Mouse (Mus musculus) forebrain, embryonic 14.5 days (tissue): ENCODE data around the gene Fbll1. TPM values are rescaled to one million over a fixed set of nuclear protein-coding genes. Genes with fewer than 3 reads are reported as not detected.
"Not testable (repeated sequence)": the region's sequence is repeated elsewhere in the genome, so short reads cannot be mapped to it uniquely, and the experiment has no call there.

Experiments used
- ATAC-seq: fragments of 200-750 bp; cut with Nextera tagmentation; 2 replicates; pipeline ENCODE4 v1.8.0; 2017; ENCODE audit warnings: mild to moderate bottlenecking, moderate library complexity
- DNase-seq: peaks from one replicate; pipeline ENCODE4 v3.0.0-alpha.2; 2015; ENCODE audit warnings: low spot score
- H3K27ac ChIP-seq: fragments of 300-500 bp; sonication (generic); 2 replicates; pipeline ENCODE4 v1.5.1; 2014; ENCODE audit warnings: low read depth, mild to moderate bottlenecking, control low read depth, low read length, moderate library complexity
- H3K27me3 ChIP-seq: fragments of 300-500 bp; sonication (generic); replicated peaks from 2 replicates; pipeline ENCODE4 v1.6.1; 2014; ENCODE audit warnings: low read length, control low read depth, mixed read lengths; ENCODE audit not compliant: control insufficient read depth, insufficient read depth
- H3K36me3 ChIP-seq: fragments of 300-500 bp; sonication (generic); 2 replicates; pipeline ENCODE4 v1.6.1; 2014; ENCODE audit warnings: low read length, control low read depth; ENCODE audit not compliant: control insufficient read depth, insufficient read depth
- H3K4me1 ChIP-seq: fragments of 300-500 bp; sonication (generic); 2 replicates; pipeline ENCODE4 v1.6.1; 2014; ENCODE audit warnings: antibody characterized with exemption, low read length, control low read depth; ENCODE audit not compliant: control insufficient read depth, insufficient read depth
- H3K4me2 ChIP-seq: fragments of 300-500 bp; sonication (generic); 2 replicates; pipeline ENCODE4 v1.6.1; 2014; ENCODE audit warnings: mild to moderate bottlenecking, control low read depth, low read length
- H3K4me3 ChIP-seq: fragments of 300-500 bp; sonication (generic); 2 replicates; pipeline ENCODE4 v1.5.1; 2014; ENCODE audit warnings: low read depth, low read length, control low read depth
- H3K9ac ChIP-seq: fragments of 300-500 bp; sonication (generic); 2 replicates; pipeline ENCODE4 v1.6.1; 2014; ENCODE audit warnings: mild to moderate bottlenecking, low read length, control low read depth, moderate library complexity
- H3K9me3 ChIP-seq: fragments of 300-500 bp; sonication (generic); replicated peaks from 2 replicates; pipeline ENCODE4 v1.6.1; 2016; ENCODE audit warnings: low read length, control low read depth, mixed read lengths; ENCODE audit not compliant: control insufficient read depth
- WGBS: fragments of 180-500 bp; shearing (Covaris S2); extraction: QIAGEN DNeasy Blood & Tissue Kit; methylation state at CpG from one replicate; pipeline ENCODE4 v1.1.7; 2014; 5-methylcytosine and 5-hydroxymethylcytosine counted together
- polyA plus RNA-seq: library from polyadenylated mRNA; unstranded; fragments of >200 nt; fragmentation: Nextera tagmentation; extraction: Ambion mirVana; gene quantifications from 2 replicates; pipeline ENCODE4 v1.2.1, GENCODE M21; 2014

The Fbll1 gene
- polyA plus RNA-seq, 1 experiment from 2014 or later: 6.7 TPM

DNA sequence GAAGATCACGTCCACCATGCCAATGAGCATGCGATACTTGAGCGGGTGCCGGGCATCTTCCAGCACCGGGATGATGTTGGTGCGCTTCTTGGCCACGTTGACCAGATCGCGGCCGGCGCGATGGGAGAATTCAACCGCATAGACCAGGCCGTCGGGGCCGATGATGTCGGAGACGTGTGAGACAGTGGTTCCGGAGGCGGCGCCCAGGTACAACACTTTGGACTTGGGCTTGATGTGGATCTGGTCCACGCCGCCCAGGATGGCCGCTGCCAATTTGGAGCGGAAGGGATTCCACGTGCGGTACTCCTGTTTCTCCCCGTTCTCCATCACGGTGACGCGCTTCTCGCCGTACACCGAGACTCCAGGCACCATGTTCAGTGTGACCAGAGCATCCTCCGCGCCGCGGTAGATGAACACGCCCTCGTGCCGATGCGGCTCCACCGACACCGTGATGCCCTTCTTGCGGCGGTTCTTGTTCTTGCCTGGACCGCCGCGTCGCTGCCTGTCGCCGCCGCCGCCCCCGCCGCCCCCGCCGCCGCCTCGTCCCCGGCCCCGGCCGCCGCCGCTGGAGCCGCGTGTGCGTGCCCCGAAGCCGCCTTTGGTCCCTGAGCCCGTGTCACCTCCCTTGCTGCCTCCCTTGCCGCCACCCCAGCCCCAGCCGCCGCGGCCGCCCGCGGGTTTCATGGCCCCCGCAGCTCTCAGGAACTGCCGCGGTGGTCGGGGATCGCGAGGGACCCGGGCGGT lies 761 bp downstream of the Fbll1 start:
- WGBS: 2% methylated on average over 77 of the region's 86 CpGs
- Histone ChIP-seq H3K4me2 (peak overlapping the region; percentile 78), H3K4me3 (peak overlapping the region; percentile 68), H3K36me3 (no peaks in the 10 kb centered on the region), H3K9me3 (no peaks in the 10 kb centered on the region), H3K27me3 (peaks cover 34% of the 10 kb centered on the region), H3K4me1 (peaks cover 10% of the 10 kb centered on the region; the same call in 1 of the 2 replicates), H3K9ac (peak overlapping the region; percentile 70), H3K27ac (peak overlapping the region; percentile 79)
- DNase-seq (peak; percentile 37), ATAC-seq (peak; percentile 75)

DNA sequence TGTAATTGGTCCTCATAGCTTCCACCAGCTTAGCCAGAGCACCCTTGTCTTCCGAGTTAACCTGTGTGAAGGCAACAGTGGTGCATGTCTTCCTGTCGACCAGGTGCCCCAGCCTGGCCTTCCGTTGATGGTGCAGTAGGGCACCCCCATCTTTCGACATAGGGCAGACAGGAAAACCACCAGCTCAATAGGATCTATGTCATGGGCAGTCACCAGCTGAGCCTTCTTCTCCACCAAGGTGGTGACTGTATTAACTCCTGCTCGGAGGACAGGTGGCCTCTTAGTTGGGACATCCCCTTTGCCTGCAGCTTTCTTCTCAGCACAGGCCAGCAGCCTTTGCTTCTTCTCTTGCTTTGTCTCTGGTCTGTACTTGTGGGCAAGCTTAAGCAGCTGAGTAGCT lies 5.9 kb downstream of the Fbll1 start:
- not testable (repeated sequence) for H3K9me3 ChIP-seq, H3K9ac ChIP-seq, H3K4me3 ChIP-seq, H3K27ac ChIP-seq, ATAC-seq, H3K4me2 ChIP-seq, DNase-seq
- H3K27me3 ChIP-seq: peaks cover 22% of the 10 kb centered on the region
- peaks cover 10% of the 10 kb centered on the region; the same call in 1 of the 2 replicates for H3K4me1 ChIP-seq
- peaks cover 17% of the 10 kb centered on the region for H3K36me3 ChIP-seq
- 87% methylated on average over 5 of the region's 5 CpGs for WGBS

DNA sequence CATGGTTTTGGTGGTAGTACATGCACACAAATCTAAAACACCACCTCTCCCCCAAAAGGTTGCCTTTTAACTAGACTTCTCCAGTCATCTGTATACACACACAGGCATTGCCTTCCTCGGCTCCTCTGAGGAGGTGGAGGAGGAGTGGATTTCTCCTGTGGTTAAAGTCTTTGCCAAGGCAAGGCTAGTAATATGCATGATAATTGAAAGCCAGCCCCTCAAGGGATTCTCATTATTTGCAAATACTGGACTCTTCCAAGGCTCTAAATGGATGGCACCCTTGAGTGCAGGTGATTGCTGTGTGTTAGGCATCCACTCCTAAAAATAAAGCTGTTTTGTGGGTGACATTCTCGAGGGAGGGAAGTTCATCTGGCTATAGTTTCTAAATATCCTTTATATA lies 10.2 kb downstream of the Fbll1 start:
- Histone ChIP-seq H3K27me3 (no peaks in the 10 kb centered on the region), H3K9ac (no peak overlapping the region), H3K4me1 (no peaks in the 10 kb centered on the region), H3K27ac (no peak overlapping the region), H3K4me2 (no peak overlapping the region), H3K4me3 (no peak overlapping the region), H3K36me3 (peaks cover 47% of the 10 kb centered on the region), H3K9me3 (no peaks in the 10 kb centered on the region)
- no peak for DNase-seq
- WGBS: 58% methylated on average over 2 of the region's 2 CpGs
- no peak for ATAC-seq

DNA sequence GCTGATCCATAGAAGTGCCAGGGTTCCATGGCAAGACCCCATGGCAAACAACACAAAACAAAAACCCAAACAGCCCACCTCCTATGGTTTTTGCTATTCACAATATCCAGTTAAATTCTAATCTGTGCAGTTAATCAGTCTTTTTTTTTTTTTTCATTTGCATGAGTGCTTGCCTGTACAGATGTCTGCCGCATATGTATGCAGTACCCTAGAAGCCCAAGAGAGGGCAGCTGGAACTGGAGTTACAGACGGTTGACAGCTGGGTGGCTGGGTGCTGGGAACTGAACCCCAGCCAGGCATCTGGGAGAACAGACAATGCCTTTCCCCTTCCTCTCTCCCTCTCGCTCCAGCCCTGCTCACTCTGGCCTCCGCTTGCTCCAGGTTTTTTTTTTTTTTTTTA lies 14.1 kb downstream of the Fbll1 start:
- 94% methylated on average over 4 of the region's 4 CpGs for WGBS

DNA sequence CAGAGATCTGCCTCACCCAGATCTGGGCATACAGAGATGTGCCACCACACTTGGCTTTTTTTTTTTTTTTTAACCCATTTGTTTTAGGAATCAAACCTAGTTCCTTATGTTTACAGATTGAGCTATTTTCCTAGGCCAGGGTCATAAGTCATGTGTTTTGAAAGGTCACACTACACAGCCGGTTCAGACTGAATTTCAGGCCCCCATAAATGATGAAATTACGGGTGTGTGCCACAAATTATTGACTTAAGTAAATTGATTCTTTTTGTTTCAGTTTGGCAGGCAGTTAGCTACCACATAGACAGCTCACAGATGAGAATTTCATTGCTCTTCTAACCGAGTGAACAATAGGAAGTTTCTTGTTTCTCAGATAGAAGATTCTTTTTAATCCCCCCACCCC lies 14.7 kb downstream of the Fbll1 start:
- Histone ChIP-seq H3K36me3 (peaks cover 71% of the 10 kb centered on the region), H3K27ac (no peak overlapping the region), H3K27me3 (no peaks in the 10 kb centered on the region), H3K4me1 (no peaks in the 10 kb centered on the region), H3K9me3 (no peaks in the 10 kb centered on the region), H3K9ac (no peak overlapping the region), H3K4me3 (no peak overlapping the region), H3K4me2 (no peak overlapping the region)
- no peak for ATAC-seq
- 91% methylated on average over 3 of the region's 3 CpGs for whole genome bisulfite sequencing
- DNase-seq: no peak

More for the DNA sequence above, 14.1 kb downstream of the Fbll1 start:
- no peak overlapping the region for H3K9ac ChIP-seq
- H3K27ac ChIP-seq: no peak overlapping the region
- H3K9me3 ChIP-seq: no peaks in the 10 kb centered on the region
- no peaks in the 10 kb centered on the region for H3K4me1 ChIP-seq
- no peaks in the 10 kb centered on the region for H3K27me3 ChIP-seq
- ATAC-seq (no peak), DNase-seq (no peak)
- no peak overlapping the region for H3K4me2 ChIP-seq
- peaks cover 66% of the 10 kb centered on the region for H3K36me3 ChIP-seq
- H3K4me3 ChIP-seq: no peak overlapping the region

DNA sequence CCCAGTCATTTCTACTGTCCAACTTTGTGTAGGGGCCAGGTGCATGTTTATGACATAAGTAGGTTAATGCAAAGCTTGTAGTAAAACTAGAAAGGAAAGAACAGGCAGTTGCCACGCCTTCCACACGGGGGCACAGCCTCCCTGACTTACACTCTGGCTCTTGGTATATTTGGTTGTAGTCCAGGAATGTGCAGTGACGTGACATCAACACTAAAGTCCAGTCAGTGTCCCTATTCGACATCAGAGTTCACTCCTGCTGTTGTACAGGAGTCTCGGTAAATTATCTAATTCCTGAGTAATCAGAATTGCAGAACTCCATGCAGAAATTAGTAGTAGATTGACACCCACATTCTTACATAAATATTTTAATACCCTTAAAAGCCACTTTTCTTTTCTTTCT lies 15.6 kb downstream of the Fbll1 start:
- Histone ChIP-seq H3K4me1 (no peaks in the 10 kb centered on the region), H3K9me3 (no peaks in the 10 kb centered on the region), H3K27me3 (no peaks in the 10 kb centered on the region), H3K4me2 (no peak overlapping the region), H3K27ac (no peak overlapping the region), H3K4me3 (no peak overlapping the region), H3K36me3 (peaks cover 77% of the 10 kb centered on the region), H3K9ac (no peak overlapping the region)
- DNase-seq: no peak
- ATAC-seq: no peak
- 90% methylated on average over 5 of the region's 5 CpGs for WGBS

DNA sequence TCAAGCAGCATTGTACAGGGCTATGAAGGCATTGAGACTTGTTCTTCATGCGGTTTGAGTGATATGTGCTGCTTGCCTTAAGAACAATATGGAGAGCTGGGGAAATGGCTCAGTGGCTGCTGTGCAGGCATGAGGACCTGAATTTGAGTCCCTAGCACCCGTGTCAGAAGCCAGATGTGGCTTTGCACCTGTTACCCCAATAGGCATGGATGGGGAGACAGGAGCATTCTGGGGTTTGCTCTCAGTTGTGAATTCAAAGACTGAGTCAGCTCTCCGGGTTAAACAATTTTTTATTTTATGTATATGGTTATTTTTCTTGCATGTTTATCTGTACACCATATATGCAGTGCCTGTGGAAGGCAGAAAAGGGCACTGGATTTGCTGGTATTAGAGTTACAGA lies 16.2 kb downstream of the Fbll1 start:
- H3K4me1 ChIP-seq: no peaks in the 10 kb centered on the region
- DNase-seq: no peak
- H3K4me3 ChIP-seq: no peak overlapping the region
- no peak overlapping the region for H3K27ac ChIP-seq
- 96% methylated on average over 3 of the region's 3 CpGs for WGBS
- ATAC-seq: no peak
- no peak overlapping the region for H3K4me2 ChIP-seq
- H3K36me3 ChIP-seq: peaks cover 80% of the 10 kb centered on the region
- no peaks in the 10 kb centered on the region for H3K9me3 ChIP-seq
- H3K27me3 ChIP-seq: no peaks in the 10 kb centered on the region
- no peak overlapping the region for H3K9ac ChIP-seq

DNA sequence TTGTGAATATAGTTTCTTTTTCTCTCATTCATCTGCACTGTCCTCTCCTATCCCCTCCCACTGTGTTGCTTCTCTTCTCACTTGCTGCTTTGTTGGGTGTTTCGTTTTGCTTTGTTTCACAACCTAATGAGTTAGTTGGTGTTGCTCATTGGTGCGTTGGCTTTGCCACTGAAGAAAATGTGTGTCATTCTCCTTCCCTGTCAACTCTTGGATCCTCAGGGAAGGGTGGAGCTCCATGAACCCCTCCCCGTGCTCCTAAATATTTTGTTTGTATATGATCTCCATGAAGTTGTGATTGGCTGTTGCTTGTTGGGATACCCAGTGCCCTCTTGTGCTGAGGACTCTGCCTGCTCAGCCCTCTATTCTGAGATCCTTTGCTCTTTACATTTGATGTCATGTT lies 18.3 kb downstream of the Fbll1 start:
- no peak overlapping the region for H3K4me3 ChIP-seq
- whole genome bisulfite sequencing: 82% methylated on average over 3 of the region's 3 CpGs
- H3K27ac ChIP-seq: no peak overlapping the region
- ATAC-seq (no peak), DNase-seq (no peak)
- no peaks in the 10 kb centered on the region for H3K27me3 ChIP-seq
- H3K9ac ChIP-seq: no peak overlapping the region
- peaks cover 84% of the 10 kb centered on the region for H3K36me3 ChIP-seq
- no peak overlapping the region for H3K4me2 ChIP-seq
- H3K9me3 ChIP-seq: no peaks in the 10 kb centered on the region
- H3K4me1 ChIP-seq: no peaks in the 10 kb centered on the region

DNA sequence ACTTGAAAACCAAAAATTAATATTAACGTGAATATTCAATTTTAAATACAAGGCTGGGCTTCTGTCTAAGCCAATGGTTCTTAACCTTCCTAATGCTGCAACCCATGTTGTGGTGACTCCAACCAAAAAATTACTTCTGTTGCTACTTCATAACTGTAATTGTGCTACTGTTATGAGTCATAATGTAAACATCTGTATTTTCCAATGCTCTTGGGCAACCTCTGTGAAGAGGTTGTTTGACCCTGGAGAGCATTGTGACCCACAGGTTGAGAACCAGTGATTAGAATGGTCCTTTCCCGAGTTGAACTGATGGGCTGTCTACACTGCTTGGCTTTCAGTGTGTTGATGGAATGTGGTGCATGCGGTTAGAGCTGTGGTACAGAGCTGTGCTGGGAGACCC lies 22.2 kb downstream of the Fbll1 start:
- Histone ChIP-seq H3K4me2 (no peak overlapping the region), H3K27me3 (no peaks in the 10 kb centered on the region), H3K4me3 (no peak overlapping the region), H3K9ac (no peak overlapping the region), H3K36me3 (peaks cover 50% of the 10 kb centered on the region), H3K9me3 (no peaks in the 10 kb centered on the region), H3K27ac (no peak overlapping the region), H3K4me1 (peaks cover 3% of the 10 kb centered on the region; the same call in 1 of the 2 replicates)
- no peak for ATAC-seq
- DNase-seq: no peak
- 94% methylated on average over 3 of the region's 3 CpGs for WGBS
